ENCODE assay signal across 7 mouse cellular contexts in genomic region chr11:117119723-117120122, GRCm38 (mm10). TPM values are rescaled to one million over a fixed set of nuclear protein-coding genes. Genes with fewer than 3 reads are reported as not detected.
DNase-seq lines count a peak whose midpoint lies in the region; ATAC-seq lines count a peak whose summit lies in the region.

No protein-coding gene starts in this region.

- no peak for DNase-seq in heart, postnatal 10 days
- DNase-seq in lung, postnatal 4 days: no peak
- peak; percentile 29 to 38 for DNase-seq in thymus, postnatal 10 days (ENCODE audit: low spot score in 2 of 2)
- DNase-seq in right cerebral cortex, postnatal 10 days (ENCODE audit: low spot score in 2 of 2): no peak

- no peak overlapping the region for H3K4me3 ChIP-seq in heart, embryonic 14.5 days (ENCODE audit: control insufficient read depth in 1 of 2, insufficient read depth in 1 of 2, low read depth in 1 of 2, low read length in 2 of 2)
- H3K4me3 ChIP-seq in lung, embryonic 16.5 days (ENCODE audit: low read length): no peak overlapping the region
- H3K4me3 ChIP-seq in heart, embryonic 16.5 days (ENCODE audit: low read length): no peak overlapping the region

- intact Hi-C loops in heart, postnatal 10 days (cut with DNase I): no loop called here

- peak overlapping the region; percentile 38; the same call in 1 of the 2 replicates for H3K4me2 ChIP-seq in heart, embryonic 14.5 days (ENCODE audit: low read length)
- no peak overlapping the region for H3K4me2 ChIP-seq in lung, embryonic 16.5 days (ENCODE audit: low read depth, low read length)
- no peak overlapping the region; the same call in 1 of the 2 replicates for H3K4me2 ChIP-seq in heart, embryonic 16.5 days (ENCODE audit: low read depth, low read length)

- peaks cover 29% of the 10 kb centered on the region for H3K36me3 ChIP-seq in heart, embryonic 14.5 days (ENCODE audit: control insufficient read depth, insufficient read depth, low read length)
- no peaks in the 10 kb centered on the region for H3K36me3 ChIP-seq in lung, embryonic 16.5 days (ENCODE audit: control insufficient read depth, insufficient read depth, low read length)
- peaks cover 11% of the 10 kb centered on the region for H3K36me3 ChIP-seq in heart, embryonic 16.5 days (ENCODE audit: control insufficient read depth, insufficient read depth)

- WGBS in heart, embryonic 14.5 days: 66% methylated on average over 4 of the region's 5 CpGs
- 40% methylated on average over 5 of the region's 5 CpGs for whole genome bisulfite sequencing in lung, embryonic 16.5 days
- 53% methylated on average over 5 of the region's 5 CpGs for WGBS in heart, embryonic 16.5 days

- peak overlapping the region in 1 of 2 experiments; percentile 71; a peak in 2 of 4 replicates for H3K27ac ChIP-seq in heart, embryonic 14.5 days (replicated peaks in 1 of 2; ENCODE audit: control insufficient read depth in 1 of 2, insufficient read depth in 1 of 2, low read depth in 2 of 2, low read length in 2 of 2)
- no peak overlapping the region for H3K27ac ChIP-seq in lung, embryonic 16.5 days (ENCODE audit: low read length)
- H3K27ac ChIP-seq in heart, embryonic 16.5 days (ENCODE audit: low read length): 0 out of 2 replicates have a peak overlapping the region, but pooled peaks have one; percentile 14

- H3K27me3 ChIP-seq in heart, embryonic 14.5 days (ENCODE audit: control insufficient read depth, insufficient read depth, low read length): no peaks in the 10 kb centered on the region
- H3K27me3 ChIP-seq in lung, embryonic 16.5 days (ENCODE audit: control insufficient read depth, insufficient read depth, low read depth, low read length): no peaks in the 10 kb centered on the region
- no peaks in the 10 kb centered on the region for H3K27me3 ChIP-seq in heart, embryonic 16.5 days (ENCODE audit: control insufficient read depth, insufficient read depth, low read length)

- ATAC-seq in heart, embryonic 14.5 days (ENCODE audit: insufficient number of reproducible peaks, insufficient read depth, low FRiP score, low read depth): no peak
- ATAC-seq in lung, embryonic 16.5 days (ENCODE audit: low read depth): no peak
- no peak for ATAC-seq in heart, embryonic 16.5 days (replicated peaks; ENCODE audit: extremely low read depth, insufficient read depth, low FRiP score)

- peaks cover 65 to 85% of the 10 kb centered on the region in 2 experiments for H3K4me1 ChIP-seq in heart, embryonic 14.5 days (ENCODE audit: control insufficient read depth in 2 of 2, insufficient read depth in 2 of 2, low read length in 2 of 2)
- peaks cover 59% of the 10 kb centered on the region for H3K4me1 ChIP-seq in lung, embryonic 16.5 days (replicated peaks; ENCODE audit: control insufficient read depth, insufficient read depth, low read length)
- peaks cover 81% of the 10 kb centered on the region for H3K4me1 ChIP-seq in heart, embryonic 16.5 days (ENCODE audit: control insufficient read depth, insufficient read depth, low read length)

- peak overlapping the region; percentile 59 for H3K9ac ChIP-seq in heart, embryonic 14.5 days (ENCODE audit: low read length)
- 0 out of 2 replicates have a peak overlapping the region, but pooled peaks have one; percentile 17 for H3K9ac ChIP-seq in lung, embryonic 16.5 days (ENCODE audit: low read length)
- peak overlapping the region; percentile 55; the same call in 1 of the 2 replicates for H3K9ac ChIP-seq in heart, embryonic 16.5 days (ENCODE audit: low read length)

- H3K9me3 ChIP-seq in heart, embryonic 14.5 days (ENCODE audit: control insufficient read depth, low read length): no peaks in the 10 kb centered on the region
- H3K9me3 ChIP-seq in lung, embryonic 16.5 days (ENCODE audit: control insufficient read depth, low read length): no peaks in the 10 kb centered on the region
- H3K9me3 ChIP-seq in heart, embryonic 16.5 days (replicated peaks; ENCODE audit: control insufficient read depth, low read length): no peaks in the 10 kb centered on the region

RNA-seq across cellular contexts. Expression of gene Sec14l1, which starts 4.8 kb away (rescaled TPM):
- polyA plus RNA-seq in heart, embryonic 14.5 days (2014; fragmentation: Nextera tagmentation; extraction: Ambion mirVana): 33.2 and 34.2 TPM in 2 replicates
- total RNA-seq in heart, postnatal 10 days (2021): 10 to 100 TPM; 79.2 to 91.1 TPM
- 74.5 and 76.5 TPM in 2 replicates for polyA plus RNA-seq in lung, embryonic 16.5 days (2015; fragmentation: Nextera tagmentation; extraction: Ambion mirVana)
- 51.0 and 54.9 TPM in 2 replicates for polyA plus RNA-seq in heart, embryonic 16.5 days (2015; fragmentation: Nextera tagmentation; extraction: Ambion mirVana)

Comparison
In these comparisons a context has a peak if more than half of its experiments do, and no peak if none do; other contexts are left out.
1. DNase-seq: peak in thymus, postnatal 10 days (2 of 2); none in heart, postnatal 10 days (0 of 2), lung, postnatal 4 days (0 of 2) and right cerebral cortex, postnatal 10 days (0 of 2).
2. Peak in every context shown above with its lines, with median percentiles within 50 percentile points of each other: H3K9ac ChIP-seq.